Mouse (Mus musculus): ENCODE results near the gene Fam170b.

DNA sequence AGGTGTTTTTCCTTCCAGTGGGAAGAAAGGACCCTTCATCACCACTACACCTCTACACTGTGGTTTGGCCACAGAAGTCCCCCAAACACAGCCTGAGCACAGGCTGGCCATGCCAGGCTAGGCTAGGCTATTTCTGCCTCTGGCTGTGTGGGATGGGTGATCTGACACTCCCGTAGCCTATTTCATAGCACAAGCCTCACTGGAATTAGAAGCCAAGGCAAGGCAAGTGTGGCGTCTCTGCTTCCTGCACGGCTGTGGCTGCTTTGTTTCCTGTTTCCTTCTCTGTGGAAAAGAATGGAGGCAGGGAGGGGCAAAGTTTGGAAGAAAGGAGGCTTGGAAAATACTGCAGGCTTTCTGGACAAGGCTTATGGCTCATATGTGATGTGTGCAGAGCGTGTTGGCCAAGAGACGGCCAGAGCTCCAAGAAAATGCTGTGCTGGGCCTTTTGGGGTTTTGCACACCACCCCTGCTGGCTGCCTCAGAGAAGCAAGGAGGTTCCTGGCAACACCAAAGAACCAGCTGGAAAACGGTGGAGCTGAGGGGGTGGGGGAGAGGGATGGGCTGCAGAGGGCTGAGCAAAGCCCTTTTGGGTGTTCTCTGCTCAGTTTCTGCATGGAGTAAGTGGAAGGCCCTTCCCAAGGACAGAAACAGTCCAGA lies 5.6 kb upstream of the Fam170b start:
- no peak for TF ChIP-seq CTCF (conservative IDR thresholded peaks at IDR 0.05; ENCODE audit: low read length)
- no peak for TF ChIP-seq NANOG (IDR thresholded peaks at IDR 0.05; ENCODE audit: borderline replicate concordance, low read length)
- no peak for TF ChIP-seq POU5F1 (IDR thresholded peaks at IDR 0.05; ENCODE audit: borderline replicate concordance, low read length)
